Mouse (Mus musculus) olfactory bulb, adult 2 months (tissue): ENCODE data around the gene Col1a1. TPM values are rescaled to one million over a fixed set of nuclear protein-coding genes. Genes with fewer than 3 reads are reported as not detected.

Experiments used
- H3K27ac ChIP-seq: fragments of 200-500 bp; 2 replicates; pipeline ENCODE4 v1.5.1; 2012; ENCODE audit warnings: low read depth, low read length; ENCODE audit not compliant: insufficient read depth
- H3K4me1 ChIP-seq: fragments of 200-500 bp; 2 replicates; pipeline ENCODE4 v1.6.1; 2012; ENCODE audit warnings: low read length; ENCODE audit not compliant: control insufficient read depth, insufficient read depth
- H3K4me3 ChIP-seq: fragments of 200-500 bp; 2 replicates; pipeline ENCODE4 v1.5.1; 2012; ENCODE audit warnings: mild to moderate bottlenecking, low read depth, low read length, moderate library complexity; ENCODE audit not compliant: insufficient read depth
- CTCF ChIP-seq: fragments of 200-500 bp; IDR thresholded peaks from 2 replicates; pipeline ENCODE4 v1.5.1; 2012; ENCODE audit warnings: low read depth, mild to moderate bottlenecking, low read length, moderate library complexity; ENCODE audit not compliant: insufficient read depth
- POLR2A ChIP-seq: fragments of 200-500 bp; IDR thresholded peaks from 2 replicates; pipeline ENCODE4 v1.6.1; 2012; ENCODE audit warnings: mild to moderate bottlenecking, low read depth, low read length, moderate library complexity; ENCODE audit not compliant: insufficient read depth
- WGBS: fragments of 180-500 bp; shearing (Covaris S2); methylation state at CpG from one replicate; pipeline ENCODE4 v1.1.7; 2018; 5-methylcytosine and 5-hydroxymethylcytosine counted together
- polyA plus RNA-seq: library from polyadenylated mRNA; stranded (reverse); fragments of >200 nt; gene quantifications from 2 replicates; pipeline ENCODE4 v1.2.4, GENCODE M21; 2012; ENCODE audit warnings: low replicate concordance; ENCODE audit not compliant: missing spikeins, insufficient read depth, insufficient read length

Gene Col1a1
- polyA plus RNA-seq, 1 experiment, result not detected

GRCm38 (mm10) chr11:94996984-94997383 is 61.0 kb downstream of the Col1a1 start:
- Histone ChIP-seq H3K4me1 (peaks cover 65% of the 10 kb centered on the region), H3K27ac (no peak overlapping the region), H3K4me3 (no peak overlapping the region)
- no peak for TF ChIP-seq CTCF
- TF ChIP-seq POLR2A, result no peak
- 89% methylated on average over 6 of the region's 6 CpGs for WGBS

- Histone ChIP-seq H3K4me3 (no peak overlapping the region), H3K4me1 (peaks cover 65% of the 10 kb centered on the region), H3K27ac (peak overlapping the region; percentile 30; the same call in 1 of the 2 replicates)
- TF ChIP-seq CTCF (no peak), POLR2A (no peak)
- WGBS, result 35% methylated on average over 5 of the region's 5 CpGs
Observed at GRCm38 (mm10) chr11:94997596-94997995, 61.6 kb downstream of the Col1a1 start.

GRCm38 (mm10) chr11:94998041-94998531 is 62.1 kb downstream of the Col1a1 start:
- TF ChIP-seq CTCF (no peak), POLR2A (no peak)
- Histone ChIP-seq H3K4me3 (no peak overlapping the region), H3K27ac (peak overlapping the region; percentile 30; the same call in 1 of the 2 replicates), H3K4me1 (peaks cover 65% of the 10 kb centered on the region)
- 32% methylated on average over 16 of the region's 16 CpGs for WGBS

GRCm38 (mm10) chr11:95000128-95000527 is 64.1 kb downstream of the Col1a1 start:
- TF ChIP-seq POLR2A (no peak), CTCF (no peak)
- 74% methylated on average over 8 of the region's 8 CpGs for WGBS
- H3K4me1 ChIP-seq, result peaks cover 60% of the 10 kb centered on the region

GRCm38 (mm10) chr11:95000548-95000947 is 64.5 kb downstream of the Col1a1 start:
- Histone ChIP-seq H3K4me1 (peaks cover 56% of the 10 kb centered on the region), H3K4me3 (no peak overlapping the region), H3K27ac (0 out of 2 replicates have a peak overlapping the region, but pooled peaks have one; percentile 1)
- WGBS, result 37% methylated on average over 4 of the region's 4 CpGs
- TF ChIP-seq CTCF (no peak), POLR2A (no peak)

More at GRCm38 (mm10) chr11:95000128-95000527, 64.1 kb downstream of the Col1a1 start:
- H3K4me3 ChIP-seq, result no peak overlapping the region
- no peak overlapping the region for H3K27ac ChIP-seq

- Histone ChIP-seq H3K4me1 (peaks cover 56% of the 10 kb centered on the region), H3K4me3 (no peak overlapping the region), H3K27ac (0 out of 2 replicates have a peak overlapping the region, but pooled peaks have one; percentile 1)
- WGBS, result 3% methylated on average over 8 of the region's 8 CpGs
- TF ChIP-seq POLR2A (no peak), CTCF (peak; percentile 5; the same call in 1 of the 2 replicates)
Observed at GRCm38 (mm10) chr11:95001058-95001457, 65.0 kb downstream of the Col1a1 start.

- no peak overlapping the region for H3K27ac ChIP-seq
- TF ChIP-seq CTCF (no peak), POLR2A (no peak)
- WGBS, result 89% methylated on average over 21 of the region's 21 CpGs
- H3K4me1 ChIP-seq, result peaks cover 56% of the 10 kb centered on the region
- H3K4me3 ChIP-seq, result no peak overlapping the region
Observed at GRCm38 (mm10) chr11:95001584-95002347, 65.7 kb downstream of the Col1a1 start.

Other genes with a start within 250 kb of the Col1a1 start
- not detected in 2 replicates for gene Gm11541, start 231.7 kb upstream of the Col1a1 start, polyA plus RNA-seq
- gene Cdc34b, start 194.4 kb upstream of the Col1a1 start, polyA plus RNA-seq, result not detected in 2 replicates
- gene Tmem92, start 153.5 kb upstream of the Col1a1 start, polyA plus RNA-seq, result not detected in 2 replicates
- gene Hils1, start 31.4 kb downstream of the Col1a1 start, polyA plus RNA-seq, result not detected in 2 replicates
- gene Sgca, start 40.1 kb downstream of the Col1a1 start, polyA plus RNA-seq, result not detected in 2 replicates
- gene Ppp1r9b, start 54.8 kb downstream of the Col1a1 start, polyA plus RNA-seq, result 129 TPM in 1 of 2 replicates, not detected in the other
- not detected in 2 replicates for gene Samd14, start 73.7 kb downstream of the Col1a1 start, polyA plus RNA-seq
- gene Pdk2, start 105.1 kb downstream of the Col1a1 start, polyA plus RNA-seq, result not detected in 2 replicates
- gene Itga3, start 140.6 kb downstream of the Col1a1 start, polyA plus RNA-seq, result not detected in 2 replicates
- not detected in 2 replicates for gene Dlx3, start 183.9 kb downstream of the Col1a1 start, polyA plus RNA-seq
- gene Dlx4, start 210.0 kb downstream of the Col1a1 start, polyA plus RNA-seq, result not detected in 2 replicates